Mouse (Mus musculus) midbrain, embryonic 12.5 days (tissue): ENCODE results near the gene Fbrsl1. TPM values are rescaled to one million over a fixed set of nuclear protein-coding genes. Genes with fewer than 3 reads are reported as not detected.

ENCODE experiments used
- ATAC-seq: fragments of 200-750 bp; cut with Nextera tagmentation; 2 replicates; pipeline ENCODE4 v1.8.0; 2017; ENCODE audit warnings: low read depth, moderate TSS enrichment, moderate library complexity; ENCODE audit not compliant: low FRiP score
- H3K27ac ChIP-seq: fragments of 300-500 bp; sonication (generic); replicated peaks from 2 replicates; pipeline ENCODE4 v1.5.1; 2016; ENCODE audit warnings: mild to moderate bottlenecking
- H3K27me3 ChIP-seq: fragments of 300-500 bp; sonication (generic); 2 replicates; pipeline ENCODE4 v1.6.1; 2016; ENCODE audit warnings: mild to moderate bottlenecking
- H3K36me3 ChIP-seq: fragments of 300-500 bp; sonication (generic); 2 replicates; pipeline ENCODE4 v1.6.1; 2016
- H3K4me1 ChIP-seq: fragments of 300-500 bp; sonication (generic); 2 replicates; pipeline ENCODE4 v1.6.1; 2016
- H3K4me2 ChIP-seq: fragments of 300-500 bp; sonication (generic); replicated peaks from 2 replicates; pipeline ENCODE4 v1.6.1; 2016; ENCODE audit warnings: mild to moderate bottlenecking, moderate library complexity
- H3K4me3 ChIP-seq: fragments of 300-500 bp; sonication (generic); 2 replicates; pipeline ENCODE4 v1.5.1; 2016; ENCODE audit warnings: mild to moderate bottlenecking
- H3K9ac ChIP-seq: fragments of 300-500 bp; sonication (generic); replicated peaks from 2 replicates; pipeline ENCODE4 v1.6.1; 2016; ENCODE audit warnings: mild to moderate bottlenecking, moderate library complexity
- H3K9me3 ChIP-seq: fragments of 300-500 bp; sonication (generic); 2 replicates; pipeline ENCODE4 v1.6.1; 2016; ENCODE audit warnings: mild to moderate bottlenecking
- WGBS: fragments of 180-500 bp; shearing (Covaris S2); methylation state at CpG from one replicate; pipeline ENCODE4 v1.1.7; 2016; 5-methylcytosine and 5-hydroxymethylcytosine counted together
- polyA plus RNA-seq: library from polyadenylated mRNA; unstranded; fragments of >200 nt; fragmentation: Nextera tagmentation; extraction: Ambion mirVana; gene quantifications from 2 replicates; pipeline ENCODE4 v1.2.1, GENCODE M21; 2016

Fbrsl1 gene
- polyA plus RNA-seq, 1 experiment from 2014 or later: 23.8 TPM

GRCm38 (mm10) chr5:110384491-110384890, 63.8 kb downstream of the Fbrsl1 start:
- 66% methylated on average over 6 of the region's 6 CpGs for WGBS

DNA sequence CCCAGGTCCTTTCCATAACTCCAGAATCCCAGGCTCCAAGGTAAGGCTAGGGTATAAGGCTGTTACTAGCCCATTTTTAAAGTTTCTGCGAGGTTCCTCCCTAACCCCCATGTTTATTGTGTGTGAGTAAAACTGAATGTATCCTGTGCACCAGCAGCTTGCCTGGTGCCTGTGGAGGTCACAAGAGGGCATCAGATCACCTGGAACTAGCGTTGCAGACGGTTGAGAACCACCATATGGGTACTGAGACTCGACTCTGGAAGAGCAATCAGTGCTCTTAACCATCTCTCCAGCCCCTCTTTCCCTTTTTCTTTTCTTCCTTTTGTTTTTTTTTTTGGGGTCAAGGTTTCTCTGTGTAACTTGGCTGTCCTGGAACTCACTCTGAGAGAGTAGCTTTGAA, 68.5 kb downstream of the Fbrsl1 start:
- Histone ChIP-seq H3K27ac (no peak overlapping the region), H3K4me1 (peaks cover 11% of the 10 kb centered on the region), H3K9me3 (no peaks in the 10 kb centered on the region), H3K27me3 (no peaks in the 10 kb centered on the region), H3K4me2 (no peak overlapping the region), H3K9ac (no peak overlapping the region), H3K36me3 (peaks cover 56% of the 10 kb centered on the region), H3K4me3 (no peak overlapping the region)
- no peak for ATAC-seq
- 92% methylated on average over 4 of the region's 4 CpGs for WGBS

More at GRCm38 (mm10) chr5:110384491-110384890, 63.8 kb downstream of the Fbrsl1 start:
- Histone ChIP-seq H3K36me3 (peaks cover 14% of the 10 kb centered on the region), H3K4me3 (no peak overlapping the region), H3K27me3 (peaks cover 32% of the 10 kb centered on the region), H3K9me3 (no peaks in the 10 kb centered on the region), H3K4me1 (peaks cover 31% of the 10 kb centered on the region), H3K27ac (no peak overlapping the region), H3K4me2 (peak overlapping the region; percentile 60), H3K9ac (no peak overlapping the region)
- no peak for ATAC-seq

DNA sequence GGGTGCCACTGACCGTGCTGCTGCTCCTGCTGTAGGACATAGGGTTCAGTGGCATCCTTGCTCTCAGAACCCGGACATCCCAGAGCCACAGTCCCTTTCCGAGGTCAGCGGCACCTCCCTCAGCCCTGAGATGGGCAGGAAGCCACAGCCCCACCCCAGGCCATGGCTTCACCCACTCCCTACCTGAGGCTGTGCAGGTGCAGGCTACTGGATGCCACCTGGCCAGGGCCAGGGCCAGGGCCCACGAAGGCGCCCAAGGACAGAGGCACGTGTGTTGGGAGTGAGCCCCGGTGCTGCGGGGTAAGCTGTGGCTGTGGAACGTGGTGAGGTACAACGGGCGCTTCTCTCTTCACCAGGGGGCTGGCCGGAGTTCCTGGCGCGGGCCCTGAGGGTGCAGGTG, 69.2 kb downstream of the Fbrsl1 start:
- no peak overlapping the region for H3K4me3 ChIP-seq
- H3K27ac ChIP-seq: no peak overlapping the region
- H3K4me1 ChIP-seq: peaks cover 3% of the 10 kb centered on the region; the same call in 1 of the 2 replicates
- 93% methylated on average over 15 of the region's 15 CpGs for WGBS
- no peak overlapping the region for H3K9ac ChIP-seq
- no peaks in the 10 kb centered on the region for H3K27me3 ChIP-seq
- no peak for ATAC-seq
- no peak overlapping the region for H3K4me2 ChIP-seq
- no peaks in the 10 kb centered on the region for H3K9me3 ChIP-seq
- peaks cover 63% of the 10 kb centered on the region for H3K36me3 ChIP-seq

- Histone ChIP-seq H3K9me3 (no peaks in the 10 kb centered on the region), H3K27ac (no peak overlapping the region), H3K4me1 (no peaks in the 10 kb centered on the region), H3K36me3 (peaks cover 67% of the 10 kb centered on the region), H3K27me3 (no peaks in the 10 kb centered on the region), H3K4me2 (no peak overlapping the region), H3K9ac (no peak overlapping the region), H3K4me3 (no peak overlapping the region)
- WGBS: 31% methylated on average over 20 of the region's 20 CpGs
- ATAC-seq: peak; percentile 50; the same call in 1 of the 2 replicates
These were observed 70.1 kb downstream of the Fbrsl1 start for GRCm38 (mm10) chr5:110378181-110378583.

DNA sequence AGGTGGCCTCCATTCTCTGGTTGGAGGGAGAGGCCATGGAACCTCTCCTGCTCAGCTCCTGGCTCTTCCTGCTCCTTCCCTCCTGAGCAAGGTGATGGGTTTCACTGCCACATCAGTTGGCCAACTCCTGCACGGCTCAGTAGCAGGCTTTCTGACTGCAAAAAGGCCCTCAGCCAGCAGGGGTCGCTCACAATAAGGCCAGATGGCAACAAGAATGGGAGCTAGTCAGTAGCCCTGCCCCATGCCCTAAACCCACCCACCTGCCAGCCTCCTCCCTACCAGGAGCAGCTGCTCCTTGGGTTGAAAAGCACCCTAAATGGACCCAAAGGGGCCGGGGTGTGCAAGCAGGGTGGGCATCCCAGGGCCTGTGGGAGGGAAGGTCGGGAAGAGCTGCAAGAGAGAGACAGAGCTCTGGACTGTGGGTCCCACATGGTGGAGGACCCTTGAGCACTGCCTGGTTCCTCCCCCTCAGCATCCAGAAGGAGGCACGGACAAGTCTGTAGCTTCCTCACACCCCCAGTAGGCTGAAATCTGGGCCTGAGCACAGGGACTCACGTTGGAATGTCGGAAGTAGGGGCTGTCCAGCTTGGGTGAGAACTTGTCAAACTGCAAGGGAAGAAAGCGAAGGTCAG, 71.4 kb downstream of the Fbrsl1 start:
- no peak overlapping the region for H3K4me2 ChIP-seq
- H3K9me3 ChIP-seq: no peaks in the 10 kb centered on the region
- no peak overlapping the region for H3K4me3 ChIP-seq
- H3K27me3 ChIP-seq: no peaks in the 10 kb centered on the region
- H3K4me1 ChIP-seq: no peaks in the 10 kb centered on the region
- WGBS: 59% methylated on average over 8 of the region's 8 CpGs
- no peak overlapping the region for H3K9ac ChIP-seq
- no peak overlapping the region for H3K27ac ChIP-seq
- peaks cover 64% of the 10 kb centered on the region for H3K36me3 ChIP-seq
- peak; percentile 38 for ATAC-seq

DNA sequence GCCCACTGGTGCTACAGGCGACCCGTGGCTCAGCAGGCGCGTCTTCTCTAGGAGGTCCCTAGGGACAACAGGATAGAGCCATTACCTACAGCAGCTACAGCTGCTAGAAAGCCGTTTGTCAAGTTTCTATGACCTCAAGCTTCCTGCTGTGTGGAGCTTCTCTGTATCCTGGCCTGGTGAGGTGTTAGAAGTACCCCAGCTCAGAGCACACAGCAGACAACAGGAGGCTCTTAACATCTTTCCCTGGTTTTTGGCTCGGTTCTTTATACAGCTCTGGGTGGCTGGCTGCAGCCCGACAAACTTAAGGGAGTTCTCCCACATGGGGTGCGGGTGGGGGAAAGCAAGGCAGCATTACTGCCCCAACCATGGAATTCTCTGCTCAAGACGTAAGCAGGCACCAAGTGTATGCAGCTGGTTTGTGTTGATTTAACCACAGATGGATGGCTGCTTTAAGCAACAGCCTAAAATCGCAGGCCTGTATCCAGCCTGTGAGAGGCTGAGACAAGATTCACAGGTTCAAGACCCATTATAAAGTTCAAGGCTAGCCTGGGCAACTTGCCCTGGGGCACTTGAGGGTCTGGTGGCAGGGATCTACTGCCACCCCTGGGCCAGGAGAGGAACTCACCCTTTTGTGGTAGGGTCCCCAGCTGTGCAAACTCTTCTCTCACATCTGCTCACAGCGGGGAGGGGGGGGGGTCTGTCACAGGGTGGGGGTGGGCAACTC, 84.3 kb downstream of the Fbrsl1 start:
- Histone ChIP-seq H3K27me3 (peaks cover 32% of the 10 kb centered on the region), H3K4me2 (peak overlapping the region; percentile 90), H3K4me1 (peaks cover 16% of the 10 kb centered on the region), H3K27ac (no peak overlapping the region), H3K36me3 (peaks cover 10% of the 10 kb centered on the region; the same call in 1 of the 2 replicates), H3K9ac (peak overlapping the region; percentile 46), H3K4me3 (peak overlapping the region; percentile 49), H3K9me3 (no peaks in the 10 kb centered on the region)
- 41% methylated on average over 11 of the region's 11 CpGs for WGBS
- ATAC-seq: no peak

GRCm38 (mm10) chr5:110363179-110363821, 85.0 kb downstream of the Fbrsl1 start:
- Histone ChIP-seq H3K9ac (peak overlapping the region; percentile 46), H3K4me2 (peak overlapping the region; percentile 90), H3K9me3 (no peaks in the 10 kb centered on the region), H3K4me1 (peaks cover 16% of the 10 kb centered on the region), H3K4me3 (peak overlapping the region; percentile 49), H3K27me3 (peaks cover 32% of the 10 kb centered on the region), H3K36me3 (peaks cover 6% of the 10 kb centered on the region; the same call in 1 of the 2 replicates), H3K27ac (no peak overlapping the region)
- peak; percentile 87 for ATAC-seq
- 4% methylated on average over 59 of the region's 72 CpGs for WGBS

DNA sequence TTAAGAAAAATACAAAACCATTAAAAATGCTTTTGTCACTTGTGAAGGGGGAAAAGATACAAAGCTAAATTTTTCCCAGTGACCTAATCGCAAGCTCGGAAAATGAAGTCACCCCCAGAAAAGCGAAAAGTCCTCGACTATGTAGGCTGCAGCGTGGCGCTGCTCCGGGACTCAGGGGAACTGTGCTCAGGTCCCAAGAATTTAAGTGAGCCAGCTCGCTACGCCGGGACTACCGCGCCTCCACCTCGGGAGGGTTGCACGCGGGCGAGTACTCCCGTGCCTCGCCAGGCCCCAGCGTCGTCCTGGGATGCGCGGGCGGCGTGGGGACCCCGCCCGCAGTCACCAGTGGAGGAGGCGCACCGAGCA, 85.5 kb downstream of the Fbrsl1 start:
- H3K4me3 ChIP-seq: peak overlapping the region; percentile 49
- peaks cover 3% of the 10 kb centered on the region; the same call in 1 of the 2 replicates for H3K36me3 ChIP-seq
- no peaks in the 10 kb centered on the region for H3K9me3 ChIP-seq
- peaks cover 17% of the 10 kb centered on the region for H3K4me1 ChIP-seq
- ATAC-seq: peak; percentile 60; the same call in 1 of the 2 replicates
- H3K9ac ChIP-seq: peak overlapping the region; percentile 46
- WGBS: 1% methylated on average over 28 of the region's 28 CpGs
- peak overlapping the region; percentile 90 for H3K4me2 ChIP-seq
- peaks cover 32% of the 10 kb centered on the region for H3K27me3 ChIP-seq
- H3K27ac ChIP-seq: no peak overlapping the region

DNA sequence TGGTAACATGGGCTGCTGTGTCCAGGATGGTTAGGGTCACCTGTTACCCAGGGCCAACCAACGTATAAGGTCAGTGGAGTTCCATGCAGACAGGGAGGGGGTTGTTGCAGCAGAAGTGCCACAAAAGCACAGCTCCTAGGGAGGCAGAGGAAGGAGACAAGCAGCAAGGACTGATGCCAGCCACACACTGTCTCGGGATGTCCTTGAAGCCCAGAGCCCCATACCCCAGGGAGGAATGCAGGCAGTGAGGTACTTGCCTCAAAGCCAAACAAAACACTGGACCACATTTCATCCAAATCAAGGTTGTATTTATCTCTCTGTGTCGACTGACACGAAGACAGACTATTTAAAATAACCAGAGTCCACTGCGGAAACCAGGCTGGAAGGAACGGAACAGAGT, 86.8 kb downstream of the Fbrsl1 start:
- WGBS: 86% methylated on average over 6 of the region's 6 CpGs
- H3K9me3 ChIP-seq: no peaks in the 10 kb centered on the region
- H3K4me1 ChIP-seq: peaks cover 19% of the 10 kb centered on the region
- no peak overlapping the region for H3K9ac ChIP-seq
- H3K36me3 ChIP-seq: no peaks in the 10 kb centered on the region
- no peak overlapping the region for H3K4me3 ChIP-seq
- no peak overlapping the region for H3K4me2 ChIP-seq
- peaks cover 32% of the 10 kb centered on the region for H3K27me3 ChIP-seq
- no peak for ATAC-seq
- H3K27ac ChIP-seq: no peak overlapping the region

- Histone ChIP-seq H3K36me3 (no peaks in the 10 kb centered on the region), H3K4me2 (no peak overlapping the region), H3K27ac (no peak overlapping the region), H3K27me3 (peaks cover 31% of the 10 kb centered on the region), H3K9me3 (no peaks in the 10 kb centered on the region), H3K9ac (no peak overlapping the region), H3K4me1 (peaks cover 8% of the 10 kb centered on the region), H3K4me3 (no peak overlapping the region)
- peak; percentile 75 for ATAC-seq
- 40% methylated on average over 9 of the region's 9 CpGs for WGBS
These were observed 90.6 kb downstream of the Fbrsl1 start for GRCm38 (mm10) chr5:110357531-110358179.

GRCm38 (mm10) chr5:110354716-110355115, 93.6 kb downstream of the Fbrsl1 start:
- no peak overlapping the region for H3K4me2 ChIP-seq
- no peak overlapping the region for H3K27ac ChIP-seq
- peaks cover 19% of the 10 kb centered on the region for H3K27me3 ChIP-seq
- no peaks in the 10 kb centered on the region for H3K36me3 ChIP-seq
- 18% methylated on average over 7 of the region's 7 CpGs for WGBS
- H3K9me3 ChIP-seq: no peaks in the 10 kb centered on the region
- H3K4me1 ChIP-seq: peaks cover 8% of the 10 kb centered on the region
- H3K9ac ChIP-seq: no peak overlapping the region
- no peak overlapping the region for H3K4me3 ChIP-seq
- ATAC-seq: 0 out of 2 replicates have a peak, but pooled peaks have one; percentile 27
